Mouse (Mus musculus): ENCODE data around the gene Trpv2.

DNA sequence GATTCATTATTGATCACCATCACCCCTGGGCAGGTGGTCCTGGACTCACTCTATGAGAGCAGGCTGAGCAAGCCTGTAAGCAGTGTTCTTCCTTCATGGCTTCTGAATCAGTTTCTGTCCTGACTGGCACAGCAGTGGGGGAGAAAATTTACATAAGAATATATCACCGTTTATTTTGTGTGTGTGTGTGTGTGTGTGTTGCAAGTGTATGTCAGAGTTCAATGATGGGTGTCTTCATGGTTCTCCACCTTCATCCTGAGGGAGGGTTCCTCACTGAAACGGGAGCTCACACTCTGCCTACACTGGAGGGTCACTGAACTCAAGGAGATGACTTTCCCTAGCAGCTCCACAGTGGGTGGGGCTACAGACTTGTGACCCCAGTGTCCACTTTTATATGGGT is 33.3 kb upstream of the Trpv2 start:
- TF ChIP-seq CTCF (IDR thresholded peaks at IDR 0.05; ENCODE audit: extremely low read depth, insufficient read length, insufficient replicate concordance, low read depth, low read length): no peak
- no peak for TF ChIP-seq POLR2A (IDR thresholded peaks at IDR 0.05; ENCODE audit: low read depth, low read length)

All from small intestine, adult 2 months (tissue).